Mouse (Mus musculus): Measurements from ENCODE around the gene Scd3. TPM values are rescaled to one million over a fixed set of nuclear protein-coding genes. Genes with fewer than 3 reads are reported as not detected.

Scd3 gene
- polyA plus RNA-seq (2015; fragmentation: Illumina TruSeq; extraction: RNeasy Lipid Tissue Mini Kit (QIAGEN cat#74804); ENCODE audit: low read depth, low replicate concordance), result 6.6 TPM

DNA sequence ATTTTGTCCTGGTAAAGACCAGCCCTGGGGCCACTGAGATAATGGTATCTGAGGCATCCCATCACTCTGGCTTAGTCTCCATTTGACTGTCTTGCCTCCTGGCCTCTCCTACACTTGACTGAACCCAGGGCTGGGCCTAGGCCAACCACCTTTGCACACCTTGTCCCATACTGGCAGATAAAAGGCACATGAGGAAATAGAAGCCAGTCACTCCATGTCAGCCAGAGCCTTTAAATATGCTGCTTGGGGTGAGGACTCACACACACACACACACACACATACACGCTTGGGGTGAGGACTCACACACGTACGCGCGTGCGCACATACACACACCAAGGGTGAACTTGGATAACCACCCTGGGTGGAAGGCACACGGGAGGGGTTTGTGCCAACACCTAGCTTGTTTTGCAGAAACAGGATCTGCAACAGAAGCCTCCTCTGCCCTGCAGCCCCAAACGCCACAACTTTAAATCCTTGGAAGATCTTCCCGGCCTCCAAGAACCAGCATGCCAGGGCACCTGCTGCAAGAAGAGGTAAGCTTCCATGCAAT lies at the start of gene Scd3:
Scd3 (plus strand) TSS at position 255 of the 550 bp plus-strand sequence.

DNA sequence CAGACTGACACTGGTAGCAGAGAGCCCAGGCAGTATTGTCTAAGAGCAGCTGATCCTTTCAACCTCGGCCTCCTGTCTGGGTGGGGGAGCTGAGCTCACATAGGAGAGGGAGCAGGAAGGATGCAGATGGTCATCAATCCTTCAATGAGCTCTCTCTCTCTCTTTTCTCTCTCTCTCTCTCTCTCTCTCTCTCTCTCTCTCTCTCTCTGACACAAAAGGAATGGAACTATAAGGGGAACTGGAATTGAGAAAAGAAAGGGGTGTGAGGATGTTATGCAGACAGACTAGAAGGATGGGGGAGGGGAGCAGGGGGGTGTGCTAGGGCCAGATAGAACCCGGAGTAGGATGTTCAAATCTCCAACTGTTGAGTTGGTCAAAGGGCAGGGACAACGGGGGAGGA lies 10.7 kb upstream of the Scd3 start, which contains the start of gene Pkd2l1:
Pkd2l1 (minus strand) TSS at position 101 of the 400 bp plus-strand sequence.

DNA sequence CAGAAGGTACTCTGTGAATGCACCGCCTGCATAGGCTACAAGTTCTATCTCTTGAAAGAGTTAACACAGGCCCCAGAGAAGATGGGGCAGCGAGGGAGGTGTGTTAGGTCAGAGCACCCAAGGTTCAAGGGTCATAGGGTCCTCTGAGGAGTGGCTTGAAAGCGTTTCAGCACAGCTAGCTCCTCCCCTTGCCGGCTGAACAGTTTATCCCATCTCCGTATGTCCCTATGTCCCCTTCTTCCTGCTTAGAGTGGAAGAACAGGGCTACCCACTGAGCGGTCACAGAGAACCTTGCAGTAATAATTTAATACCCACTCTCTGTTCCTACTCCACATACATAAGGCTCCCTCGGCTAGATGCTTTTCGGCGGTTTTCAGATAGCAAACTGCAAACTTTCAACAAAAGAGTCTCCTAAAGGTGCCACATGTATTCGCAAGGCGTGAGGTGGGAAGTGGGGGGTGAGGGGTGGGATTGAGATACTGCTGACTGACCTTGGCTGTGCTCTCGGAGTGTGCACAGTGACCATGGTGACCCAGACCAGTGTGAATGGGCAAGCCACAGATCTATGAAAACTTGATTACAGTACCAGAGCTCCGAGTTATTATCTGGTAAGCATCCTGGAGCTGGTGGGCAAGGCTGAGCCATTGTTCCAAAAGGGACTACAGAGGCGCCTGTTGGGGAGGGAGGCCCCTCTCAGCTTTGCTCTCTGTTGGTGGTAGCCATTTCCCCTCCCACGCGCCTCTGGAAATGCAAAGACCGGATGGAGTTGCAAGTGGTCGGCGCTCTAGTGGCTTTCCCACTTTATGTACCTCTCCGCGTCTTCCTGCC lies 90.1 kb downstream of the Scd3 start, which contains the start of gene Scd2:
Scd2 (plus strand) TSS at position 734 of the 828 bp plus-strand sequence.

Other genes with a start within 250 kb of the Scd3 start
- gene Cpn1, start 216.7 kb upstream of the Scd3 start, polyA plus RNA-seq (2015; fragmentation: Illumina TruSeq; extraction: RNeasy Lipid Tissue Mini Kit (QIAGEN cat#74804); ENCODE audit: low read depth, low replicate concordance), result 0.49 TPM
- not detected for gene Cyp2c23, start 174.1 kb upstream of the Scd3 start, polyA plus RNA-seq (2015; fragmentation: Illumina TruSeq; extraction: RNeasy Lipid Tissue Mini Kit (QIAGEN cat#74804); ENCODE audit: low read depth, low replicate concordance)
- gene Erlin1, start 133.5 kb upstream of the Scd3 start, polyA plus RNA-seq (2015; fragmentation: Illumina TruSeq; extraction: RNeasy Lipid Tissue Mini Kit (QIAGEN cat#74804); ENCODE audit: low read depth, low replicate concordance), result 20.5 TPM
- gene Chuk, start 95.8 kb upstream of the Scd3 start, polyA plus RNA-seq (2015; fragmentation: Illumina TruSeq; extraction: RNeasy Lipid Tissue Mini Kit (QIAGEN cat#74804); ENCODE audit: low read depth, low replicate concordance), result 53.1 TPM
- 14.9 TPM for gene Cwf19l1, start 67.4 kb upstream of the Scd3 start, polyA plus RNA-seq (2015; fragmentation: Illumina TruSeq; extraction: RNeasy Lipid Tissue Mini Kit (QIAGEN cat#74804); ENCODE audit: low read depth, low replicate concordance)
- 99.0 TPM for gene Bloc1s2, start 56.8 kb upstream of the Scd3 start, polyA plus RNA-seq (2015; fragmentation: Illumina TruSeq; extraction: RNeasy Lipid Tissue Mini Kit (QIAGEN cat#74804); ENCODE audit: low read depth, low replicate concordance)
- 1.1 TPM for gene Pkd2l1, start 10.8 kb upstream of the Scd3 start, polyA plus RNA-seq (2015; fragmentation: Illumina TruSeq; extraction: RNeasy Lipid Tissue Mini Kit (QIAGEN cat#74804); ENCODE audit: low read depth, low replicate concordance)
- gene Scd2, start 90.4 kb downstream of the Scd3 start, polyA plus RNA-seq (2015; fragmentation: Illumina TruSeq; extraction: RNeasy Lipid Tissue Mini Kit (QIAGEN cat#74804); ENCODE audit: low read depth, low replicate concordance), result 705 TPM
- gene Scd4, start 129.8 kb downstream of the Scd3 start, polyA plus RNA-seq (2015; fragmentation: Illumina TruSeq; extraction: RNeasy Lipid Tissue Mini Kit (QIAGEN cat#74804); ENCODE audit: low read depth, low replicate concordance), result 0.37 TPM
- gene Scd1, start 204.6 kb downstream of the Scd3 start, polyA plus RNA-seq (2015; fragmentation: Illumina TruSeq; extraction: RNeasy Lipid Tissue Mini Kit (QIAGEN cat#74804); ENCODE audit: low read depth, low replicate concordance), result 125 TPM